Mouse (Mus musculus) neural tube, embryonic 12.5 days (tissue): ENCODE results near the gene Gtf2a1. TPM values are rescaled to one million over a fixed set of nuclear protein-coding genes. Genes with fewer than 3 reads are reported as not detected.

Experiments used
- ATAC-seq: fragments of 200-750 bp; cut with Nextera tagmentation; 2 replicates; pipeline ENCODE4 v1.8.0; 2017; ENCODE audit warnings: low read depth, mild to moderate bottlenecking, moderate TSS enrichment, moderate library complexity; ENCODE audit not compliant: low FRiP score
- H3K27ac ChIP-seq: fragments of 300-500 bp; sonication (generic); 2 replicates; pipeline ENCODE4 v1.5.1; 2016
- H3K27me3 ChIP-seq: fragments of 300-500 bp; sonication (generic); replicated peaks from 2 replicates; pipeline ENCODE4 v1.6.1; 2016; ENCODE audit warnings: mild to moderate bottlenecking
- H3K36me3 ChIP-seq: fragments of 300-500 bp; sonication (generic); 2 replicates; pipeline ENCODE4 v1.6.1; 2016; ENCODE audit warnings: mild to moderate bottlenecking
- H3K4me1 ChIP-seq: fragments of 300-500 bp; sonication (generic); 2 replicates; pipeline ENCODE4 v1.6.1; 2016
- H3K4me2 ChIP-seq: fragments of 300-500 bp; sonication (generic); replicated peaks from 2 replicates; pipeline ENCODE4 v1.6.1; 2016; ENCODE audit warnings: mild to moderate bottlenecking
- H3K4me3 ChIP-seq: fragments of 300-500 bp; sonication (generic); 2 replicates; pipeline ENCODE4 v1.5.1; 2016
- H3K9ac ChIP-seq: fragments of 300-500 bp; sonication (generic); 2 replicates; pipeline ENCODE4 v1.6.1; 2016; ENCODE audit warnings: mild to moderate bottlenecking
- H3K9me3 ChIP-seq: fragments of 300-500 bp; sonication (generic); 2 replicates; pipeline ENCODE4 v1.6.1; 2016; ENCODE audit warnings: mild to moderate bottlenecking
- WGBS: fragments of 180-500 bp; shearing (Covaris S2); methylation state at CpG from one replicate; pipeline ENCODE4 v1.1.7; 2016; 5-methylcytosine and 5-hydroxymethylcytosine counted together
- polyA plus RNA-seq: library from polyadenylated mRNA; unstranded; fragments of >200 nt; fragmentation: Nextera tagmentation; extraction: Ambion mirVana; gene quantifications from 2 replicates; pipeline ENCODE4 v1.2.1, GENCODE M21; 2016

The Gtf2a1 gene
- 68.7 and 81.6 TPM in 2 replicates for polyA plus RNA-seq

DNA sequence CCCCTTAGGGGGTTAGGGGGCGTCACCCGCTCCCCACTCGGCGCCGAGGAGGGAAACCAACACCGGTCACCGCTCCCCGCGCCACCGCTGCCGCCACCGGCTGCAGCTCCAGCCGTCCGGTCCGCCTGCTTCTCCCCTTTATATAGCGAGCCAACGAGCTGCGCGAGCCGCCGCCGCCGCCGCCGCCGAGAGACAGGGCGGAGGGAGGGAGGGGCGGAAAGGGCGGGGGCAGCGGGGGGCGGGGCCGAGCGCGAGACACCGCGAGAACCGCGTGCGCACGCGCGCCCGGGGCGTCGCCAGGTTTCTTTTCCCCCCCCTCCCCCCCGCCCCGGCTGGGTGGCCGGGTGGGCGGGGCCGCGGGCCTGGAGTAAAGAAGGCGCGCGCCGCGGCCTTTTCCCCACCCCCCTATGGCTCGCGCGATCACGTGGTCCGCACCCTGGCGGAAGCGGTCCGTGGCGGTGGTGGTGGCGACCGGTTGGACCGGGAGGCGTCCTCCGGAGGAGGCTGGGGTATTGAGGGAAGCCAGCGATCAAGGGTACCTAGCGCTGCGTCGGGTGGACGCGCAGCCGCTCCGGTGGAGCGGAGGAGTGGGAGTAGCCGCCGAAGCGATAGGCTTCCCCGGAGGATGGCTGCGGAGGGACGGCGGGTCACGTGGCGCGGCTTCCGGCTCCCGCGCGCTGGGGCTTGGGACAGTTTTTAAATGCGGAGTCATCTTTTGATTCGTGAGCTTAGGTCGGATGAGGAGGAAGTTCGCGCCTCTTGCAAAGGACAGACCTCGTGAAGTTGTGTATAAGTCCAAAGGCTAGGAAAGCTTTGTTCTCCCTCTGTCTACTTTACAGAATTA is at the start of gene Gtf2a1:
Gene Gtf2a1, minus strand, starts transcription at position 641 of the 844 bp plus-strand sequence.
- Histone ChIP-seq H3K4me3 (peak within 1 kb of the TSS; percentile 97), H3K9ac (peak within 1 kb of the TSS; percentile 100), H3K9me3 (no peaks in the 10 kb centered on the region), H3K27ac (peak within 1 kb of the TSS; percentile 99), H3K36me3 (peaks cover 8% of the 10 kb centered on the region), H3K27me3 (no peaks in the 10 kb centered on the region), H3K4me2 (peak within 1 kb of the TSS; percentile 70), H3K4me1 (peaks cover 11% of the 10 kb centered on the region; the same call in 1 of the 2 replicates)
- WGBS, result under 1% methylated on average over 55 of the region's 99 CpGs
- ATAC-seq, result peak; percentile 86

DNA sequence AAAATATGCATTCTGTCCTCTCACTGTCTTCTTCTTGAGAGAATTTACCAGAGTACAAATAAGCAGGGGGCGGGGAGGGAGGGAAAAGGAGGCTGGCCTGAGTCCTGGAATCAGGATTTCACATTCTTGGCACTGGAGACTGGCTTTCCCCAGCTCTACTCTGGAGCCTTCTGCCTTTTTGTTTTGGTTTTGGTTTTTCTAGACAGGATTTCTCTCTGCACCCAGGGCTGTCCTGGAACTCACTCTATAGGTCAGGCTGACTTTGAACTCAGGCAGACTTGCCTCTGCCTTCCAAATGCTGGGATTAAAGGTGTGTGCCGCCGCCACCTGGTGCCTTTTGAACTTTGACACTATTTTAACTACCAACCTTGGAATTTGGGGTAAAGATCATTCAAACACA is 48.1 kb upstream of the Gtf2a1 start:
- Histone ChIP-seq H3K4me1 (peaks cover 11% of the 10 kb centered on the region), H3K9me3 (0 out of 2 replicates have a peak, but pooled peaks cover under 1% of the 10 kb centered on the region), H3K4me2 (no peak overlapping the region), H3K36me3 (no peaks in the 10 kb centered on the region), H3K27me3 (no peaks in the 10 kb centered on the region), H3K4me3 (no peak overlapping the region), H3K27ac (no peak overlapping the region), H3K9ac (no peak overlapping the region)
- 77% methylated on average over 3 of the region's 3 CpGs for WGBS
- ATAC-seq, result no peak

DNA sequence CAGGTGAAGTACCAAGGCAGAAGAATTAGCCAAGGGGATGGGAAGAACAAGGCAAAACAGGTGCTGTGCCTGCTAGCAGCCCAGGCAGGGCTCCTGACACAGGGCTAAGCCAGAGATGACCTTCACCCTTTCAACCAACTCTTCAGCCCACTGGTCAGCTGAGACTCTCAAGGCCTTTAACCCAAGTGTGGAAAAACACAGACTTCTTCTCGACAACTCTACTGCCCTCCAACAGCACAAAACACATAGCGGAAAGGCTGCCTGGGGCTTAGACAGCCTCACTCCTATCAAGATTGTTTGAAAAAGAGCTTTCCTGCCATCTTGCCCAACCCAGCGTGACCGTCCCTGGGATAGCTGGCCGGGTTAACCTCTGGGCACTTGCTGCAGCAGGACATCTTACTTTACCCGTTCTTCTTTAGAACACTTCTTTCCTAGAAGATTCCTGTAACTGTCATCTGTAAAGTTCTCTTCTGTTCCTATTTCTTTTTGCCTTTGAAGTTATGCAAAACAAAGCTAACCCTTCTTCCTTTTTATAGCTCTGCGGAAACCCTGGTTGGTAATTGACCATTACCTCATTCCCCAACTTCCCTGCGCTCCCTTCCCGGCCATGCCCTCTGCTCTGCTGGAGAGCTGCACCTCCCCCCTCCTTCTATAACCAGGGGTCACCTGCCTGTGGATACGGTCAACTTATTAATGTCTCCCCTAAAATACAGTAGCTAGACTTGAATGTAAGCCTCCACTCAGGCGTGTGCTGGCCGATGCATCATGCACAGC is 47.0 kb upstream of the Gtf2a1 start:
- no peak overlapping the region for H3K27ac ChIP-seq
- peaks cover 11% of the 10 kb centered on the region for H3K4me1 ChIP-seq
- no peak overlapping the region for H3K9ac ChIP-seq
- H3K27me3 ChIP-seq, result no peaks in the 10 kb centered on the region
- ATAC-seq, result no peak
- H3K4me3 ChIP-seq, result no peak overlapping the region
- 0 out of 2 replicates have a peak, but pooled peaks cover 4% of the 10 kb centered on the region for H3K9me3 ChIP-seq
- 53% methylated on average over 12 of the region's 12 CpGs for WGBS
- no peak overlapping the region for H3K4me2 ChIP-seq
- H3K36me3 ChIP-seq, result no peaks in the 10 kb centered on the region

DNA sequence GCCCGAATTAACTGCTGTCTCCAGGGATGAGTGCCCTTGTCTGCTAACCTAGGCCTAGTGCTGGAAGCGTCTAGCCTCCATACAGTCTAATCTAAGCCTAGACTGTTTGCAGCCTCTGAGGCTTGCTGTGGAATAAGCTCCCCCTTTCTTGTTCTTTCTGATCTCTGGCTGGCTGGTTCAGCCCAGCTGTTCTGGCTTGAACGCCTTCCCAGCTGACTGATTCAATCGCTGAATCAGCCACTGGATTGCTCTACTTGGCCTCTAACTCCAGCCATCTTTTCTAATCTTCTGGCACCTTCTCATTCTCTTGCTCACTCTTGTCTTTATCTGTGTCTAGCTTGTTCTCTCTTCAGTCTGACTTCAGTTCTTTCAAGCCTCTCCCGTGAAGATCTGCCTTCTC is 36.2 kb upstream of the Gtf2a1 start:
- H3K9me3 ChIP-seq, result no peaks in the 10 kb centered on the region
- H3K4me2 ChIP-seq, result no peak overlapping the region
- H3K36me3 ChIP-seq, result no peaks in the 10 kb centered on the region
- 89% methylated on average over 5 of the region's 5 CpGs for WGBS
- no peaks in the 10 kb centered on the region for H3K4me1 ChIP-seq
- no peak overlapping the region for H3K27ac ChIP-seq
- no peak overlapping the region for H3K4me3 ChIP-seq
- ATAC-seq, result no peak
- no peak overlapping the region for H3K9ac ChIP-seq
- H3K27me3 ChIP-seq, result no peaks in the 10 kb centered on the region

DNA sequence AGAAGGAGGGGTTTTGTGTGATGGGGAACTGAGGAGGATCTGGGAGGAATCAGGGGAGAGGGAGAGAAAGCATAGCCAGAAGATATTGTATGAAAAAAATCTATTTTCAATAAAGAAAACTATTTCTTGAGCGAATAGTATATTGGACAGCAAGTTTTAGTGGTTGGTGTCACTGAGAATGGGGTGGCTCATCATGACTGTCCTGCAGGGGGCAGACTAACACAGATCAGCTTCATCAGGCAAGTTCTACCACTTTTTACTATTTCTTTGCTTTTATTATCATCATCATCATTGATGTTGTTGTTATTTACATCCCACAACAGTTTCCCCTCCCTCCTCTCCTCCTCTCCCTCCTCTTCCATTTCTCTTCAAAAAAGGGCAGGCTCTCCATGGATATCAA is 34.7 kb upstream of the Gtf2a1 start:
- Histone ChIP-seq H3K4me2 (no peak overlapping the region), H3K27ac (no peak overlapping the region), H3K4me3 (no peak overlapping the region), H3K4me1 (no peaks in the 10 kb centered on the region), H3K27me3 (no peaks in the 10 kb centered on the region), H3K36me3 (no peaks in the 10 kb centered on the region), H3K9ac (no peak overlapping the region), H3K9me3 (no peaks in the 10 kb centered on the region)
- no peak for ATAC-seq
- WGBS, result 72% methylated on average over 1 of the region's 1 CpGs

DNA sequence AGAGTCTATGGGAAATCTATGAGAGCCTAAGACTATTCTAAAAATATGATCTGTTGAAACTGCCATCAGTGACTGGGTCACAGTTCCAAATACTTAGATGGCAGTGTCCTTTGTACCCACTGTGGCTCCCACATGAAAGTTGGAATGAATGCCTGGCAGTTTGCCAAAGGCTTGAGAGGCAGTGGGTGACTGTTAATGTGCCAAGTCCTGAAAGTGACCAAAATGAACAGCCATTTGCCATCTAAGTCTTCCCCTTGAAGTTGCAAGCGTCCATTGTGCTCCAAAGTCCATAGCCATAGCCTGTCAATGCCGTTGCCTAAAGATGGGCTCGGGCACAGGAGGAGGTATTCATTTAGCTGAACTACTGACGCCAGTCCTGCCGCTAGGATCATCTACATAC is 19.1 kb upstream of the Gtf2a1 start:
- no peak overlapping the region for H3K4me2 ChIP-seq
- no peaks in the 10 kb centered on the region for H3K4me1 ChIP-seq
- H3K36me3 ChIP-seq, result no peaks in the 10 kb centered on the region
- no peak overlapping the region for H3K4me3 ChIP-seq
- no peak overlapping the region for H3K27ac ChIP-seq
- H3K9ac ChIP-seq, result no peak overlapping the region
- H3K27me3 ChIP-seq, result no peaks in the 10 kb centered on the region
- H3K9me3 ChIP-seq, result no peaks in the 10 kb centered on the region
- WGBS, result 79% methylated on average over 5 of the region's 5 CpGs
- no peak for ATAC-seq

DNA sequence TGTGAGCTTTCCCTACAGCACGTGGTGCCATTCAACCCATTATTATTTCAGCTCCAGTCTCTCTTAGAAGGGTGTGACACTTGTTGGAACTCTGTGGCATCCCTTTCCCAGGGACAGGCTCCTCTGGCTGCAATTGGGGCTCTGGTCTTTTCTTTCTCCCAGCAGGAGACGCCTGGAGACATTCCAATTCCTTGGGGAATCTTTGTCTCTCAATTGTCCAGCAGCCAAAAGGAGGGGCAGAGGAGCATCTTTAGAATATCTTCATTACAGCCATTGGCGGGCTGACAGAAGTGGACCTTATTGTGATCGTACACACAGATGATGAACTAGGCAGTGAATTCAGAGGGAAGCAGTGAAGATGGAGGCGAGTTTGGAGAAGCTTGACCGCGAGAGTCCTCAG is 17.4 kb upstream of the Gtf2a1 start:
- H3K4me2 ChIP-seq, result no peak overlapping the region
- WGBS, result 19% methylated on average over 7 of the region's 7 CpGs
- H3K9me3 ChIP-seq, result no peaks in the 10 kb centered on the region
- no peak overlapping the region for H3K4me3 ChIP-seq
- no peak for ATAC-seq
- H3K27me3 ChIP-seq, result no peaks in the 10 kb centered on the region
- no peaks in the 10 kb centered on the region for H3K36me3 ChIP-seq
- no peaks in the 10 kb centered on the region for H3K4me1 ChIP-seq
- no peak overlapping the region for H3K9ac ChIP-seq
- no peak overlapping the region for H3K27ac ChIP-seq

DNA sequence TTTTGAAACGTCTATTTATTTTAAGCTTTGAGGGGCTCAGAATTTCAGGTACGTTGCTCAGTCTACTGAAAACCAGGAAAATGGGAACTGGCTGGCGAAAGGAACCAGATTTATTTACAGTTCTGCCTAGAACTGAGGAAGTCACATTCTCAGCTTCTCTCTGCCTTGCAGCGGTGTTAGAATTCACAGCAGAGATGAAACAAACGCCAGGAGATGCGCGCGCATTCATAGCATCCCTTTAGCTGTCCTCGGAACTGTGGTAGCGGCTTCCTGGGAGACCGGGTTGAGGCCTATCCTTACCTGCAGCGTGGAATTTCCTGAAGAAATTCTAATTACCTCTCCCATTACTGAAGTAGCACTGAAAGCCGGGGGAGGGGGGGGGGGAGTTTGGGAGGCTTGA is 16.4 kb upstream of the Gtf2a1 start:
- ATAC-seq, result no peak
- Histone ChIP-seq H3K27me3 (no peaks in the 10 kb centered on the region), H3K9ac (no peak overlapping the region), H3K4me1 (no peaks in the 10 kb centered on the region), H3K9me3 (no peaks in the 10 kb centered on the region), H3K4me3 (no peak overlapping the region), H3K4me2 (no peak overlapping the region), H3K27ac (no peak overlapping the region), H3K36me3 (no peaks in the 10 kb centered on the region)
- WGBS, result 91% methylated on average over 13 of the region's 13 CpGs

DNA sequence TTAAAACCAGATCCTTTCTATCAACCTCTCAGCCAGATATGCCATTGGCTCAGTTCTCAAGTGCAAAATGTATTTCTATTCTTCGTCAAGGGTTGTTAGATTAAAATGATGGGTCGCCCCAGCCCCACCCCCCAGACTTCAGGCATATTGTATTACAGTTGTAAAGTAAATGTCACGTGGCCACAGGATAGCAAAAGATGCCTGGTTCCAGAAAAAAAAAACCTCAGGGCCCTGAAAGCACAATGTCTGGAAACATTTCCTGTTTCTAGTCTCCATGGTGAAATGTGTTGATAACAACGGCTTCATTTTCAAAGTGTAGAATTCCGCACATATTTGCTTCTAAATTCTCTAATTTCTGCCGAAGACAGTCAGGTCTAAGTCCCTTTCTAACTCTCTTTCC is 14.3 kb upstream of the Gtf2a1 start:
- 74% methylated on average over 6 of the region's 6 CpGs for WGBS
- H3K27ac ChIP-seq, result no peak overlapping the region
- no peak overlapping the region for H3K4me2 ChIP-seq
- no peaks in the 10 kb centered on the region for H3K36me3 ChIP-seq
- H3K9me3 ChIP-seq, result no peaks in the 10 kb centered on the region
- ATAC-seq, result no peak
- no peak overlapping the region for H3K9ac ChIP-seq
- no peaks in the 10 kb centered on the region for H3K27me3 ChIP-seq
- no peak overlapping the region for H3K4me3 ChIP-seq
- no peaks in the 10 kb centered on the region for H3K4me1 ChIP-seq

DNA sequence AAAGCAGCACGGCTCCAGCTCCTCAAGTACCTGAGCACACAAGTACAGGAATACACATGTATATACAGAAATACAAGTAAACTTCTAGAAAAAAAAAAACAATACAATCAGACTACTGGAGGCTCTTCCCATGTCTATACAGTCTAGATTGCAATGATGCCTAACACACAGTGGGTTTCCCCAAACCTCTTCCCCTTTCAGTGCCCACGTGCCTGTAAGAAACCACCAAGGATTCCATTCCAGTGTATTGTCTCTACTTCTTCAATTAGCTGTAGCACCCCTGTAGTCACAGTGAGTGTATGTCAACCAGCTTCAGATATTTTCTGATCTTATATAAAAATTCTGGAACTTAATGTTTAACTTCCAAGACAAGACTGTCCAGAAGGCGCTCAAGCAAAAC is 1.8 kb upstream of the Gtf2a1 start:
- no peak overlapping the region for H3K9ac ChIP-seq
- ATAC-seq, result no peak
- H3K27ac ChIP-seq, result no peak overlapping the region
- H3K4me3 ChIP-seq, result no peak overlapping the region
- H3K27me3 ChIP-seq, result no peaks in the 10 kb centered on the region
- H3K4me2 ChIP-seq, result no peak overlapping the region
- H3K4me1 ChIP-seq, result peaks cover 8% of the 10 kb centered on the region; the same call in 1 of the 2 replicates
- 99% methylated on average over 3 of the region's 3 CpGs for WGBS
- no peaks in the 10 kb centered on the region for H3K36me3 ChIP-seq
- no peaks in the 10 kb centered on the region for H3K9me3 ChIP-seq

DNA sequence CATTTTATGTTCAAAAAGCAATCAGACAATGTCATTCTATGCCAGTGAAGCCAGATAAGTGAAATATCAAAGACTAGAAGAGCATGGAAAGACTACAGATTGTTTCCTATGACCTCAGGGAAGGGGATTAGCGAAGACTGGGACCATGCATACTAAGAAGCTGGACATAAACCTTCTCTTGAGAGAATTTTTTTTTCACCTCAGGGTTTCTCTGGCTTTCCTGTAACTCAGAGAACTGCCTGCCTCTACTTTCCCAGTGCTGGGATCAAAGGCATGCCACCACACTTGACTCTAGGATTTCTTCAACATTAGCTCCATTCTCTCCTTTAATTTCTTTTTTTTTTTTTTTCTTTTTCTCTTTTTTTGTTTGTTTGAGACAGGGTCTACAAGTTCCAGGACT is 904 bp upstream of the Gtf2a1 start:
- no peak for ATAC-seq
- no peak overlapping the region for H3K9ac ChIP-seq
- peaks cover 11% of the 10 kb centered on the region; the same call in 1 of the 2 replicates for H3K4me1 ChIP-seq
- H3K36me3 ChIP-seq, result no peaks in the 10 kb centered on the region
- H3K27me3 ChIP-seq, result no peaks in the 10 kb centered on the region
- no peak overlapping the region for H3K27ac ChIP-seq
- no peaks in the 10 kb centered on the region for H3K9me3 ChIP-seq
- 80% methylated on average over 1 of the region's 1 CpGs for WGBS
- peak overlapping the region; percentile 97; the same call in 1 of the 2 replicates for H3K4me3 ChIP-seq
- H3K4me2 ChIP-seq, result peak overlapping the region; percentile 70

DNA sequence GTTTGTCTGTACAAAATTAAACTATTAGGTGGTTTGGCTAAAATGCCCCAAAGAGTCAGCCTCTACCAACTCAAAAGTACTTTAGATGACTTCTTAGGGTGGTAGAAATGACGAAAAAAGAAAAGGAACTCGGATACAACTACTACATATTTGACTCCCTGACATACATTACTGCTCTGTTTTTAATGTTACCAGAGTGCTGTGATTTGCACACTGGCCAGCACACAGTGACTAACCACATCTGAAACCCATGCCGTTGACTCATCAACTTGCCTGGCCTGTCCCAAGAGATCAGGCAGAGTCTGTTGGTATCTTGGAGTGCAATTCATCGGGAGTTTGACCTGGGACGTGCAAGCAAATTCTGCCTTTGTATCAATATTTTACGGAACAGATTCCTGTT is 429 bp upstream of the Gtf2a1 start:
- H3K9ac ChIP-seq, result peak overlapping the region; percentile 100
- peak overlapping the region; percentile 84 for H3K27ac ChIP-seq
- peak overlapping the region; percentile 70 for H3K4me2 ChIP-seq
- ATAC-seq, result no peak
- H3K36me3 ChIP-seq, result peaks cover 3% of the 10 kb centered on the region
- peak overlapping the region; percentile 97 for H3K4me3 ChIP-seq
- H3K27me3 ChIP-seq, result no peaks in the 10 kb centered on the region
- WGBS, result 35% methylated on average over 6 of the region's 6 CpGs
- H3K9me3 ChIP-seq, result no peaks in the 10 kb centered on the region
- peaks cover 11% of the 10 kb centered on the region; the same call in 1 of the 2 replicates for H3K4me1 ChIP-seq
